Mouse (Mus musculus) hindbrain, embryonic 11.5 days (tissue): ENCODE data around the gene Lmntd1. TPM values are rescaled to one million over a fixed set of nuclear protein-coding genes. Genes with fewer than 3 reads are reported as not detected.

Experiments used
- ATAC-seq: fragments of 200-750 bp; cut with Nextera tagmentation; 2 replicates; pipeline ENCODE4 v1.8.0; 2017; ENCODE audit warnings: mild to moderate bottlenecking, moderate TSS enrichment, moderate library complexity; ENCODE audit not compliant: low FRiP score
- DNase-seq: peaks from one replicate; pipeline ENCODE4 v3.0.0-alpha.2; 2015; ENCODE audit warnings: low spot score
- H3K27ac ChIP-seq: fragments of 300-500 bp; sonication (generic); 2 replicates; pipeline ENCODE4 v1.5.1; 2014; ENCODE audit warnings: mild to moderate bottlenecking, low read depth, low read length
- H3K27me3 ChIP-seq: fragments of 300-500 bp; sonication (generic); 2 replicates; pipeline ENCODE4 v1.6.1; 2014; ENCODE audit warnings: mild to moderate bottlenecking, low read length, moderate library complexity, mixed read lengths; ENCODE audit not compliant: control insufficient read depth, insufficient read depth
- H3K36me3 ChIP-seq: fragments of 300-500 bp; sonication (generic); 2 replicates; pipeline ENCODE4 v1.6.1; 2014; ENCODE audit warnings: mild to moderate bottlenecking, low read length, moderate library complexity, mixed read lengths; ENCODE audit not compliant: control insufficient read depth, insufficient read depth
- H3K4me1 ChIP-seq: fragments of 300-500 bp; sonication (generic); replicated peaks from 2 replicates; pipeline ENCODE4 v1.6.1; 2014; ENCODE audit warnings: low read length, mixed read lengths; ENCODE audit not compliant: control insufficient read depth, insufficient read depth
- H3K4me2 ChIP-seq: fragments of 300-500 bp; sonication (generic); replicated peaks from 2 replicates; pipeline ENCODE4 v1.6.1; 2014; ENCODE audit warnings: mild to moderate bottlenecking, low read depth, low read length
- H3K4me3 ChIP-seq: fragments of 300-500 bp; sonication (generic); 2 replicates; pipeline ENCODE4 v1.5.1; 2014; ENCODE audit warnings: low read depth, low read length
- H3K9ac ChIP-seq: fragments of 300-500 bp; sonication (generic); 2 replicates; pipeline ENCODE4 v1.6.1; 2014; ENCODE audit warnings: low read depth, low read length
- H3K9me3 ChIP-seq: fragments of 300-500 bp; sonication (generic); 2 replicates; pipeline ENCODE4 v1.6.1; 2016; ENCODE audit warnings: low read length; ENCODE audit not compliant: control insufficient read depth
- WGBS: fragments of 180-500 bp; shearing (Covaris S2); extraction: QIAGEN DNeasy Blood & Tissue Kit; methylation state at CpG from one replicate; pipeline ENCODE4 v1.1.7; 2014; 5-methylcytosine and 5-hydroxymethylcytosine counted together
- polyA plus RNA-seq: library from polyadenylated mRNA; unstranded; fragments of >200 nt; fragmentation: Nextera tagmentation; extraction: Ambion mirVana; gene quantifications from 2 replicates; pipeline ENCODE4 v1.2.1, GENCODE M21; 2014

Lmntd1 gene
- polyA plus RNA-seq, 1 experiment from 2014 or later, result not detected

GRCm38 (mm10) chr6:145324470-145324869 is 289.6 kb downstream of the Lmntd1 start:
- Histone ChIP-seq H3K9ac (no peak overlapping the region), H3K9me3 (no peaks in the 10 kb centered on the region), H3K27me3 (no peaks in the 10 kb centered on the region), H3K4me1 (no peaks in the 10 kb centered on the region), H3K4me3 (no peak overlapping the region), H3K36me3 (no peaks in the 10 kb centered on the region), H3K4me2 (no peak overlapping the region), H3K27ac (no peak overlapping the region)
- 63% methylated on average over 7 of the region's 7 CpGs for WGBS
- ATAC-seq (no peak), DNase-seq (no peak)

DNA sequence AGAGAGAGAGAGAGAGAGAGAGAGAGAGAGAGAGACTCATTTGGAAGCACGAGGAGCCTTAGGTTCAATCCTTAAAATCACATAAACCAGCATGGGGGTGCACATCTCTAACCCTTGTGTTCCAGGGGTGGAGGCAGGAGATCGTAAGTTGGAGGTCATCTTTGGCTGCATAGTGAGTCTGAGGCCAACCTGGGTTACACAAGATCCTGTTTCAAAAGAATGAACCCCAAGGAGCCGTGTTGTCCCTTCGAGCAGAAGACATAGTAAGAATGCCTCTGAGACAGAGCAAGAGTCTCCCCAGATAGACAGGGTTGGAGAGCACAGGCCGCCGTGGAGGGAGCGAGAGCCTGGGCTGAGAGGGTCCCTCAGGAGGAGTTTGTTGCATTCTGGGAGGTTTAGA is 291.9 kb downstream of the Lmntd1 start:
- H3K27ac ChIP-seq, result no peak overlapping the region
- H3K4me1 ChIP-seq, result no peaks in the 10 kb centered on the region
- ATAC-seq (no peak), DNase-seq (no peak)
- H3K36me3 ChIP-seq, result no peaks in the 10 kb centered on the region
- 80% methylated on average over 7 of the region's 7 CpGs for WGBS
- H3K4me2 ChIP-seq, result no peak overlapping the region
- H3K9me3 ChIP-seq, result no peaks in the 10 kb centered on the region
- H3K27me3 ChIP-seq, result no peaks in the 10 kb centered on the region
- H3K4me3 ChIP-seq, result no peak overlapping the region
- H3K9ac ChIP-seq, result no peak overlapping the region

DNA sequence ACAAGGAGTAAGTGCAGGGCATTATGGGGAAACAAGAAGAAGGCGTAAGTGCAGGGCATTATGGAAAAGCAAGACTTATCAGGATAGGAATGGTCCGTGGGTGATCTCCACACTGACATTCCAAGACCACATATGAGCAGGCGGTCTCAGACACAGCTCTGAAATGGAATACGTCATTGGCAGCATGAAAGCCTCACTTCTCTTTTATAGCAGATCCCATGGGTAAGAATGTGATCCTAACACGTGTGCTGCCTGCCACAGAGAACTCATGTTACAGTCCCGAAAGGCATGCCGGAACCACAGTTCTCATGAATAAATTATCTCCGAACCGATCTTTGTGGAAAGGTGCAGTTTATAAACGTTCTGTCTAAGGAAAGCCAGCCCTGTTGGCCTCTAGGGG is 294.0 kb downstream of the Lmntd1 start:
- H3K4me2 ChIP-seq, result no peak overlapping the region
- DNase-seq, result no peak
- 84% methylated on average over 10 of the region's 10 CpGs for WGBS
- H3K4me3 ChIP-seq, result no peak overlapping the region
- ATAC-seq, result no peak
- no peaks in the 10 kb centered on the region for H3K27me3 ChIP-seq
- H3K9ac ChIP-seq, result no peak overlapping the region
- H3K27ac ChIP-seq, result no peak overlapping the region
- no peaks in the 10 kb centered on the region for H3K4me1 ChIP-seq
- H3K36me3 ChIP-seq, result no peaks in the 10 kb centered on the region
- no peaks in the 10 kb centered on the region for H3K9me3 ChIP-seq

Other genes starting within 250 kb of the Lmntd1 start
- not detected in 2 replicates for gene Tuba3b, start 1.4 kb upstream of the Lmntd1 start, polyA plus RNA-seq
- gene Rassf8, start 132.4 kb upstream of the Lmntd1 start, polyA plus RNA-seq, result 4.2 and 7.0 TPM in 2 replicates